Mouse (Mus musculus): Measurements from ENCODE around the gene Itga9.

DNA sequence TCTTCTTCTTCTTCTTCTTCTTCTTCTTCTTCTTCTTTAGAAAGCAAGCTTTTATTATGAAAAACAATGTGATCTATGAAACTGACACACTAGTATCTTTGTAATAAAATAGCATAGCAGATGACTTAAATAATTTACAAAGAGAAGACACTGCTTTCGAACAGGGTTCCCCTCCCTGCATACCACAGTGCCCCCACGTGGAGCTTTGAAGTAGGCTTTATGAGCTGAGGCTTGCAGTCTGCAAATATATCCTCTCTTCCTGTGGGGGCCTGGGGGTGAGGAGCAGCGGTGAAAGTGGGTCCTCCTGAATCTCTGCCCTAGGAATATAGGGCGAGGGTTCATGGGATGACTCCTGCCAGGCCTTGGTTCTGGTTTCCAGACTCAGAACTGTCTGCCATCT is 35.6 kb upstream of the Itga9 start:
- TF ChIP-seq EP300 (IDR thresholded peaks at IDR 0.05; ENCODE audit: low read depth): no peak
- TF ChIP-seq CTCF (IDR thresholded peaks at IDR 0.05; ENCODE audit: low read depth): 0 out of 2 replicates have a peak, but pooled peaks have one; percentile 9

Data from liver, embryonic 14.5 days (tissue).